Mouse (Mus musculus) C2C12 (cell line): ENCODE data around the gene Dck.

Experiments
- CEBPB ChIP-seq: IDR thresholded peaks from one replicate; pipeline ENCODE4 v1.6.1; 2011; ENCODE audit warnings: low read depth, mild to moderate bottlenecking, control low read depth, moderate library complexity
- CTCF ChIP-seq: IDR thresholded peaks from one replicate; pipeline ENCODE4 v1.5.1; 2011; ENCODE audit not compliant: control insufficient read depth, insufficient read depth, insufficient read length
- FOSL1 ChIP-seq: IDR thresholded peaks from one replicate; pipeline ENCODE4 v1.8.0; 2011; ENCODE audit warnings: mild to moderate bottlenecking, low read length; ENCODE audit not compliant: poor library complexity, insufficient read depth, severe bottlenecking
- MAX ChIP-seq: IDR thresholded peaks from one replicate; pipeline ENCODE4 v1.6.1; 2011; ENCODE audit warnings: mild to moderate bottlenecking, control low read depth
- MYOD1 ChIP-seq: IDR thresholded peaks from one replicate; pipeline ENCODE4 v1.6.1; 2011; ENCODE audit warnings: low read depth; ENCODE audit not compliant: control insufficient read depth, insufficient read length
- USF1 ChIP-seq: IDR thresholded peaks from one replicate; pipeline ENCODE4 v1.6.1; 2011; ENCODE audit warnings: low read depth, mild to moderate bottlenecking, control low read depth, moderate library complexity

DNA sequence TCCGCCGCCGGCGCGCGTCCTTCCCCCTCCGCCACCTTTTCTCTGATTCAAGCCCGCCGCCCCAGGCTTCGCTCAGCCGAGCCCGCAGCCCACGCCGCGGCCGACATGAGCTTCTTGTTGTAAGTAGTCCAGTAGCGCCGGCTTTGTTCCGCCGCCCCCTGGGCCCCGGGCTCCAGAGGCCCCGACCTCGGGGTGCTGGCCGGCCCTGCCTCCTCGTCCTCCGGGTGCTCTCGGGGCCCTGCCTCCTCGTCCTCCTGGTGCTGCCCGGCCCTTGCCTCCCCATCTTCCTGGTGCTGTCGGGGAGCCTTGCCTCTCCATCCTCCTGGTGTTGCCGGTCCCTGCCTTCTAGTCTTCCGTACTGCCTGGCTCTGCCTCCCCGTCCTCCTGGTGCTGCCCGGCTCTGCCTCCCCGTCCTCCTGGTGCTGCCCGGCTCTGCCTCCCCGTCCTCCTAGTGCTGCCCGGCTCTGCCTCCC lies 43.8 kb upstream of the Dck start:
- no peak for TF ChIP-seq CTCF
- TF ChIP-seq USF1, result no peak
- TF ChIP-seq MYOD1, result no peak
- TF ChIP-seq CEBPB, result no peak
- TF ChIP-seq MAX, result no peak
- no peak for TF ChIP-seq FOSL1
